Mouse (Mus musculus): ENCODE measurements at regions not wholly inside any gene's neighbourhood (a gene's known extent, or its start where the extent isn't known, plus 50 kb on each side); places are given as distances from the start of the nearest gene placed in this dataset.

- no peak for DNase-seq (ENCODE audit: low spot score in 2 of 2)
Observed at GRCm38 (mm10) chr10:96325297-96325696, 188.9 kb downstream of the Gm5426 start.

DNA sequence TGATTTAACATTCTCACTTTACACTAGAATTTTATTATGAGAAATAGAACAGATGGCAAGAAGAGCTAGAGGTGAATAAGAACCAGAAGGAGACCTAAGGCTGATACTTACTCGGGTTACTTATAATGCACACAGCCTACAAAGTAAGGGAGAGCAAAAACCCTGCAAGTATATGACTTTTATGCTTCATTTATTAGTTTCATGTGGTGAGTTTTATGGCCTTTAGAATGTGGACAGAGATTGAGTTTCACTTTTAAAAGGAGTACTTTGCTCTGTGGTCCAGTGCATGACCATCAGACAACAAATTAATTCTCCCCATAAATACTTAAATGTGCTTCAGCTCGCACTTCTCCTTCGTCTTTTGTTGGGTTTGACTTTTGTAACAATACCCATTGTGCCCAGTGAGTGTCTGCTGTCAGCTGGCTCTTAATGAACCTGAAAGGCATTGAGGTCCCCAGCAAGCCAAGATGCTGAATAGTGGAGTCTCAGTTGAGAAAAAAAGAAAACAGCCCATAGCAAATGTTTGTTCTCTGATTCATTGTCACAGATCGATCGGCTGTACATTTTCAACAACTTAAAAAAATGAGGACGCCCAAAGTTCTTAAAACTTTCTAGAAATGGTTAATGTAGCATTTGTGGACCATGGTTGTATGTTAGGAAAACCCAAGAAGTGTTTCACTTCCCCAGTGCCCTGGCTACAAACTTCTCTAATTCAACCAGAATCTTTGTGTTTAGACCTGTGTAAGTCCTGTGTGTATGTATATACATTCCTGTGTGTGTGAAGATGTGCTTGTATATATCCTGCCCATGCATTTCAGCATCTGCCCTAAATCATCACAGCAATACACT is 194.5 kb downstream of the Gm5426 start:
- DNase-seq (ENCODE audit: low spot score in 2 of 2), result no peak

DNA sequence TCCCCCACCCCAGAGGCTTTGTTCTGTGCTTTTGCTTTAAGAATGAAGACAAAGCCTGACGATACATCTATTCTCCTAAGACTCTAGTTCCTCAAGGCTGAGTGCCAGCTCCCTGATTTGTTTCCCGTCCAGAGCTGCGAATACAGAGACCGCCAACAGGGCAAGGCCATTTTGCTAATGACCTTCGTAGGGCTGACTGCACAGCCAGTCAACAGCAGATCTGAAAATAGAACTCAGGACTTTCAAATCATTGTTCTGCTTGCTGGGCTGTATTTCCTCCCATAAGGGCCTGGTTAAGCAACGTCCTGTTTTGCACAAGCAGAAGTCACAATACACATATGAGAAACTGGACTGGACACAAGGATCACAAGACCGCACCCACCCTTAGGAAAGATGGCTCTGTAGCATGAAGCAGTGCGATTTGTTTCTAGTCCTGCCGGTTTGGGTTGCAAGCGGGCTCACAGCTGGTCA is 196.4 kb downstream of the Gm5426 start:
- no peak for DNase-seq (ENCODE audit: low spot score in 2 of 2)

DNA sequence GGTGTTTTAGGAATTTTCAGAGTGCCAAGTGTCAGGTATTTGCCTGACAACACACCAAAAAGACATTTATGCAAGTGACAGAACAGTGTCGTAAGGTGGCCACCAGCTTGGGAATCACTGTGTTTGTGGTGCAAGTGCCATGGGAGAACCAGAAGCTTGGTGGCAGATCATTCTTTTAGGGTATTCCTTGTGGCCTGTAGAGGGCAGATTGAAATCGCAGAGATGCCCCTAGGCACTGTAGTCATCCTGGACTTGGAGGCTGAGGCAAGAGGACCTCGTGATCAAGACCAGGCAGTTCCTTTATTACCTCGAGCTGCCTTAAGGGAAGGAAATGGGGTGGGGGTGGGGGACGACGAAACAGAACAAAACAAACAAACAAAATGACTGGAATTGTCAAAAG is 196.8 kb downstream of the Gm5426 start:
- DNase-seq (ENCODE audit: low spot score in 2 of 2), result no peak

DNA sequence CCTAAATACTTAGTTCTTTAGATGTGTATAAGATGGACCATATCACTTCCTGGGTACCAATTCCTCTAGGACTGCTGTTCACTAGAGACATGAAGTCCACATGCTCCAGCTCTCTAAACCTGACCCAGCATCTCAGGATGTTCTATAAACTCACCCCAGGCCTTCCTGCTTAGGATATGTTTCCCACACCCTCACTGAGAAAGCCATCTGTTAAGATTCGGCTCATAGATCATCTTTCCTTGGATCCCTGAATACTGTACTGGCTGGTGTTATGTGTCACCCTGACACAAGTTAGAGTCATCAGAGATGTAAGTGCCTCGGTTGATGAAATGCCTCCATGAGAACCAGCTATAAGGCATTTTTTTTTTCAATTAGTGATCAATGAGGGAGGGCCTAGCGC is 199.9 kb downstream of the Gm5426 start:
- DNase-seq (ENCODE audit: low spot score in 2 of 2), result no peak

DNA sequence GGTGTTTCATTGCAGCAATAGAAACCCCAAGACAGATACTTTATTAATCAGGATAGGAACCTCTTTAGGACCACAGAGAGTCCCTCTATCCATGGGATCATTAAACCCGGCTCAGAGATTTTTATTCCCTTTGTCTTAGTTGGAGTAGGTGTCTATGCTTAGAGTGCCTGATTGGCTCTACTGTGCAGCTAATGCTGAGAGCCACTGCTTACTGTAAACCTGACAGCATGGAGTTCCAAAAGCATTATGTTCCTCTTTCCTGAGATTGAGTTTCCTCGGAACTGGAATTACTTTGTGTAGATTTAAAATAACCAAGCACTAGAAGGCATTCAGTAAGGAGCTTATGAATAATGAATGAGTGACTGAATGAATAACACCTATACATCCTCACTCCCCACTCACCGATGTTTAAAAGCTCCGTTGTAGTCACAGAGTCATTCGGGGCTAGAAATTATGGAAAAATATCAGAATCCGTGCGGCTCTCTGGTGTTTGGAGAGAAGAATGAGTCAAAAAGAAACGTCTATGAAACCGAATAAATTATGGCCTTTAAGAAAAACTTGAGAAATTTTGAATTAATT is 200.8 kb downstream of the Gm5426 start:
- DNase-seq (ENCODE audit: low spot score in 2 of 2), result no peak

DNA sequence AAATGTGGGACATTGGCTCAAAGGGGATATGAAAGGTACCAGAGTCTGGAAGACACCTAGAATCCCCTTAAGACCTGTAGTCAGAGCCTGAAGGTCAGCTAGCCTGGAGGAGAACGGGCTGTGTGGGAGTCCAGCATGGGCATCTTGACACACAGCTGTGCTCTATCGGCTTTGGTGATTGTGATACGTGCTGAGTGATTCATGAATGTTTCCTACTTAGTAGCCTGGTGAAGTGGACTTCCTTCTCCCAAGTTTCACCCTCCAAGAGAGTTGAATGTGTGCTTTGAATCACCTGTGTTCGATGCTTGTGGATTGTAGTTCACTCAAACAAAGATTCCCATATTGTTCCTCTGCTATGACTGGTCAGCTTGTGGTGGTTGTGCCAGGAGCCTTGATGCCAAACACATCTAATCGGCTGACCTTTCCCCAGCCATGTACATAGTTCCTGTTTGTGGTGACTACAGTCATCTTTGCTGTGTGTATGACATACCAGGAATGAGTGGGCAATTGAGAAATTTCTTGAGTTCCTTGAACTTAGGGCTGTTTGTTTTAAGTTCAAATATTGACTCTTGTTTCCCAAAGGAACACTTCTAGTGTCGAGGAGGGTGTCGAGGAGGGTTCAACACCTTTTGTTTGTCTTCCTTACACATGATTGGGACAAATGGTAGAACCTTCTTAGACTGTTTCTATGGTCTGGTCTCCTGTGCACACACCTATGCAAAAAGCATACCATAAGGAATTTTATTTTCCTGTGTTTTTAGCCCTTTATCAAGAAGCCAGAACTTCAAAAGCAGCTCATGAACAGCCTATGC is 201.6 kb downstream of the Gm5426 start:
- DNase-seq (ENCODE audit: low spot score in 2 of 2), result no peak

GRCm38 (mm10) chr10:96338609-96338978 is 202.2 kb downstream of the Gm5426 start:
- no peak for DNase-seq (ENCODE audit: low spot score in 2 of 2)

DNA sequence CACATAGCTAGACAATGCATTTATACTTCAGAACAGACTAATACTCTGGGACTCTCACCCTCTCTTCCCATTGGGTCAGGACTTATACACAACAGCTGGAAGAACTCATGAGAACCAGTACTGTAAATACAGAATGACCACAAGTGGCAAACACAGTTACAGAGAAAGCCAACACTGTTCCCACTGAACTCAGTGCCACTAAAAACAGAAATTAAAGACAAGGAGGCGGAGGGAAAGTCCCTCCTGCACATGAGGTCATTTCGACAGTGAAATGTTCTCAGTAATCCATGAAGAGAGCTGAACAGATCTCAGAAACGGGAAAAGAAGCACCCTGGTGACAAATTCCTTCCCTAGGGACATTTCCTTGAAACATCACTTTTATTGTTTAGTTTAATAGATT is 206.1 kb downstream of the Gm5426 start:
- no peak for DNase-seq (ENCODE audit: low spot score in 2 of 2)

- no peak for DNase-seq (ENCODE audit: low spot score in 2 of 2)
Observed at GRCm38 (mm10) chr10:96343666-96344065, 207.3 kb downstream of the Gm5426 start.

DNA sequence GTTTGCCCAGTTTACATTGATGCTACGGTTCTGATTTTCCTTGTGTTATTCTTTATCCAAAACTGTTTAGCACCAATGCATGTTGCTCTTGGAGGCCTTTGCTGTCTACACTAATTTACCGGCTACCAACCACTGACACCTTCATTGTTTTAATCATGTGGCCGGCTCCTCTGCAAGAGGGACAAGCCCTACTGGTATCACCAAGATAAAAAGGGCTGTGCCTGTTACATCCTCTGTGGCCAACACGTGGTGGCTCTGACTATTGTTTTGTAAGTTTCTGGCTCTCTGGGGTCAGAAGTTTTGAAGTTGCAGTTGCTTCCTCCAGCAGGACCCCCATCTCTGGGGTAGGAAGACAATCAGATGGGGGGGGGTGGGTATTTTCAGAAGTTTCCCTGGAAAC is 214.3 kb downstream of the Gm5426 start:
- DNase-seq (ENCODE audit: low spot score in 2 of 2), result no peak

DNA sequence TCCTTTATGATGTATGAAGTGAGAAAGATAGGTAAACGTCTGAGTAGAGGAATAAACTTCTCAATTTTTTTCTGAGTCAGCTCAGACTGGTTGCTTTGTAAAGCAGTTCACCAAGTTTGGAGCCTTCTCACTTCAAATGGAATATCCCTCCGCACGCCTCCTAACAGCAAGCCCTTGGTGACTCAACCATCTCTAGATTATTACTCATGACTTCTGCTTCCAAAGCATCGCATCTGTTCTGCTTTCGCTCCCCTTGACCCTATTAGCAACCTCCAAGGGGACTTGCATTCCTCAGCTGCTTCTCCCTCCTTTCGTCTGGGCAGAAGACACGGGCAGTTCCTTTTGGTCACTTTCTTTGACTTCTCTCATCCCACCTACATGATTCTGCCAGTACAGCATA is 214.9 kb downstream of the Gm5426 start:
- no peak for DNase-seq (ENCODE audit: low spot score in 2 of 2)

DNA sequence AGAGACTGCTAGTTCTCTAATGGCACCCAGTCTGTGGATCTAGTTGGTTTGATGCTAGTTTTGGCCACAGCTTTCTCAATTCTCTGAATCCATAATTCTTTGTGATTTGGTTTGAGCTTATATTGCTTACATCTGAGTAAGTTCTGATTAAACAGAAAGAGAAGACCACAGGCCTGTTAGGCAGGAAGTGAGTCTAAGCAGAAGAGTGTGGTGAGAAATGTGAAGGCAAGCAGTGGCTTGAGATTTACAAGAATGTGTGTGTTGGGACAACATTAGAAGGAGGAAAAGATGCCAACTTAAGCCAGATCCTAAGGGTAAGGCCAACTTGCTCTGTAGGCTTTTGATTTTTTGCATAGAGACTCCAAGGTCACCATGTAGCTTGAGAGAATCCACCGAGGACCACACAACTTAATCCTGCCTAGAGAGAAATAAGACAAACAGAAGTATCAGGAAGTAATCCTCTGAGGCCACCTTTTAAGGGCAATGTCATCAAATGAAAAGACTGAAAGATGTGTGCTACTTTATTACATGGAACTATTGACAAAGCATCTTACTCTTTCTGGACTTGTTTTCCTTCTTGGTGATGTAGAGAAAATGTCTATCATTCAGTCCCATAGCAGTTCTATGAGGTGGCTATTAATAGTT is 220.7 kb downstream of the Gm5426 start:
- DNase-seq (ENCODE audit: low spot score in 2 of 2), result no peak

DNA sequence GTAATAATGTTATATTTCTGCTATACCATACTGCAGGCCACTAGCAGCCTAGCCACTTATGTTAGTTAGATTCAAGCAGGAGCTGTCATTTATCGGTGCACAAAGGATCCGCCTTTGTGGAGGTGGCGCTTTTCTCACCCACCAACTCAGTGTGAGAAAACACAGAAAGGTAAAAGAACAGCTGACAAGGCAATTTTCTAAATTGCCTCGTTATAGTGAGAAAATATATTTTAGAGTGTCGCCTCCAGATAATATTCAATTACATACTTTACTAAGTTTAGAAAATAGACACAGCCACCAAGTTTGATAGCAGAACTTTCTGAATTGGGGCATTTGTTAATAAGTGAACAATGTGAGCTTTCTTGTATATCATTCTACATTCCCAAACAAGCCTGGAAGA is 221.2 kb downstream of the Gm5426 start:
- no peak for DNase-seq (ENCODE audit: low spot score in 2 of 2)

- no peak for DNase-seq (ENCODE audit: low spot score in 2 of 2)
Observed at GRCm38 (mm10) chr10:96358984-96359383, 222.6 kb downstream of the Gm5426 start.

- no peak for DNase-seq (ENCODE audit: low spot score in 2 of 2)
Observed at GRCm38 (mm10) chr10:96362211-96362610, 225.8 kb downstream of the Gm5426 start.

GRCm38 (mm10) chr10:96363867-96364266 is 227.5 kb downstream of the Gm5426 start:
- no peak for DNase-seq (ENCODE audit: low spot score in 2 of 2)

- DNase-seq (ENCODE audit: low spot score in 2 of 2), result no peak
Observed at GRCm38 (mm10) chr10:96365101-96365500, 228.7 kb downstream of the Gm5426 start.

GRCm38 (mm10) chr10:96366871-96367270 is 230.5 kb downstream of the Gm5426 start:
- DNase-seq (ENCODE audit: low spot score in 2 of 2), result no peak

DNA sequence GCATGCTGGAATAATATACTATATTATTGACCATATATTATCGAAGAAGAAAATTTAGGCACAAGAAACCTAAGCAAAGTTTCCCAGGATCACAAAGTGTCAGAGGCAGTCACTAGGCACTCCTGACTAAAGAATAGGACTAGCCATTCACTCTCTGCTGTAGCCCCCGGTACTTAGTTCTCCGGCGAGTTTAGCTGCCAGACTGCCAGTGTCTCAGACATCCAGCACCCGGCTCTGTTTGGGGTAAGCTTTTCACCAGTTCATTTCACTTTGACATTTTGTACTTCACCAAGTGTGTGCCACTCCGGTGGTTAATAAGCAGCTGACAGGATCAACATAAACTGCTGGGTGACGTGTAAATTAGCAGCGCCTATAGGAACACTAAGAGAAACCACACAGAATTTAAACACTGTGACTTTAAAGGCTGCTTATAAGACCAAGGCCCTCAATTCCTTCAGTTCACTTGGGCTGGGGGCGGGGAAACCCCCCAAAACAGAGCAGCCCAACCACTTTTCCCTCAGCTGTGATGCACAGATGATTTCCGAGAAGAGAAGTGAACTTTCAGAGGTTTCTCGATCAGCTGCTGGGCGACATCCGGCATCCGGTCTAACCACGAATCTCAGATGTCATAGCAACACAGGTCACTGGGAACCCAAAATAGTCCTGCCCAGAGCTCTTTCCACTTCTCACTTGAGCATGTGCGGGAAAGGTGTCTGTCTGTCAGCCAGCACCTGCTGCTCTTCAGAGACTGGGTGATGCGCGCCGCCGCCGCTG is 234.3 kb downstream of the Gm5426 start:
- DNase-seq (ENCODE audit: low spot score in 2 of 2), result peak; percentile 31 to 35

GRCm38 (mm10) chr10:96371321-96371653 is 234.9 kb downstream of the Gm5426 start:
- DNase-seq (ENCODE audit: low spot score in 2 of 2), result no peak

Measured in frontal cortex, postnatal 36 days (tissue).